Mouse (Mus musculus): ENCODE data around the gene Gm20509. TPM values are rescaled to one million over a fixed set of nuclear protein-coding genes. Genes with fewer than 3 reads are reported as not detected.

Gm20509 gene
- not detected for polyA plus RNA-seq (2012; fragmentation: generic; extraction: Trizol)
- long read RNA-seq, experiment 1 = 0 reads
- long read RNA-seq, experiment 2 = 0 reads

GRCm38 (mm10) chr9:73102181-73102580 lies at the start of gene Gm20509:
Gm20509 (plus strand) TSS chr9:73102470.
- H3K27me3 ChIP-seq (ENCODE audit: control insufficient read depth, insufficient read depth, insufficient read length) = peaks cover 34% of the 10 kb centered on the region
- H3ac ChIP-seq (ENCODE audit: control insufficient read depth, insufficient read length, low read depth) = no peak within 1 kb of the TSS
- TF ChIP-seq CTCF (IDR thresholded peaks at IDR 0.05; ENCODE audit: control insufficient read depth, insufficient read depth, insufficient read length) = no peak
- no peak for TF ChIP-seq MYOG (IDR thresholded peaks at IDR 0.05; ENCODE audit: control insufficient read depth, extremely low read depth, insufficient read length)
- TF ChIP-seq MYOD1 (IDR thresholded peaks at IDR 0.05; ENCODE audit: control insufficient read depth, insufficient read length, low read depth) = no peak
- TF ChIP-seq USF1 (IDR thresholded peaks at IDR 0.05; ENCODE audit: low read depth) = no peak
- no peak for TF ChIP-seq MAX (IDR thresholded peaks at IDR 0.05)
- TF ChIP-seq CEBPB (IDR thresholded peaks at IDR 0.05; ENCODE audit: low read depth) = no peak
- TF ChIP-seq FOSL1 (IDR thresholded peaks at IDR 0.05; ENCODE audit: insufficient read depth, low read length, poor library complexity, severe bottlenecking) = no peak
- no peaks in the 10 kb centered on the region for H3K79me3 ChIP-seq (ENCODE audit: low read depth)
- H3K36me3 ChIP-seq (ENCODE audit: control insufficient read depth, insufficient read depth) = no peaks in the 10 kb centered on the region
- no peak within 1 kb of the TSS for H3K4me3 ChIP-seq (ENCODE audit: insufficient read depth, poor library complexity, severe bottlenecking)
- no peaks in the 10 kb centered on the region for H3K79me2 ChIP-seq (ENCODE audit: control insufficient read depth, insufficient read depth)

GRCm38 (mm10) chr9:73055441-73055911 lies 46.8 kb upstream of the Gm20509 start:
- Histone ChIP-seq H3K79me2 (ENCODE audit: control insufficient read depth, insufficient read depth) (no peaks in the 10 kb centered on the region), H3ac (ENCODE audit: control insufficient read depth, insufficient read length, low read depth) (no peak overlapping the region), H3K79me3 (ENCODE audit: low read depth) (no peaks in the 10 kb centered on the region), H3K36me3 (ENCODE audit: control insufficient read depth, insufficient read depth) (no peaks in the 10 kb centered on the region), H3K27me3 (ENCODE audit: control insufficient read depth, insufficient read depth, insufficient read length) (peaks cover 12% of the 10 kb centered on the region), H3K4me3 (ENCODE audit: insufficient read depth, poor library complexity, severe bottlenecking) (no peak overlapping the region)
- TF ChIP-seq MYOD1 (IDR thresholded peaks at IDR 0.05; ENCODE audit: control insufficient read depth, insufficient read length, low read depth) = no peak
- TF ChIP-seq FOSL1 (IDR thresholded peaks at IDR 0.05; ENCODE audit: insufficient read depth, low read length, poor library complexity, severe bottlenecking) = no peak
- no peak for TF ChIP-seq MAX (IDR thresholded peaks at IDR 0.05)
- no peak for TF ChIP-seq CEBPB (IDR thresholded peaks at IDR 0.05; ENCODE audit: low read depth)
- no peak for TF ChIP-seq MYOG (IDR thresholded peaks at IDR 0.05; ENCODE audit: control insufficient read depth, extremely low read depth, insufficient read length)
- no peak for TF ChIP-seq CTCF (IDR thresholded peaks at IDR 0.05; ENCODE audit: control insufficient read depth, insufficient read depth, insufficient read length)
- no peak for TF ChIP-seq USF1 (IDR thresholded peaks at IDR 0.05; ENCODE audit: low read depth)

- no peak for TF ChIP-seq USF1 (IDR thresholded peaks at IDR 0.05; ENCODE audit: low read depth)
- TF ChIP-seq MYOD1 (IDR thresholded peaks at IDR 0.05; ENCODE audit: control insufficient read depth, insufficient read length, low read depth) = no peak
- TF ChIP-seq MAX (IDR thresholded peaks at IDR 0.05) = no peak
- no peak for TF ChIP-seq FOSL1 (IDR thresholded peaks at IDR 0.05; ENCODE audit: insufficient read depth, low read length, poor library complexity, severe bottlenecking)
- no peak for TF ChIP-seq CEBPB (IDR thresholded peaks at IDR 0.05; ENCODE audit: low read depth)
- TF ChIP-seq MYOG (IDR thresholded peaks at IDR 0.05; ENCODE audit: control insufficient read depth, extremely low read depth, insufficient read length) = no peak
- TF ChIP-seq CTCF (IDR thresholded peaks at IDR 0.05; ENCODE audit: control insufficient read depth, insufficient read depth, insufficient read length) = no peak
- Histone ChIP-seq H3K4me3 (ENCODE audit: insufficient read depth, poor library complexity, severe bottlenecking) (no peak overlapping the region), H3K36me3 (ENCODE audit: control insufficient read depth, insufficient read depth) (no peaks in the 10 kb centered on the region), H3K79me2 (ENCODE audit: control insufficient read depth, insufficient read depth) (no peaks in the 10 kb centered on the region), H3ac (ENCODE audit: control insufficient read depth, insufficient read length, low read depth) (no peak overlapping the region), H3K27me3 (ENCODE audit: control insufficient read depth, insufficient read depth, insufficient read length) (peaks cover 9% of the 10 kb centered on the region), H3K79me3 (ENCODE audit: low read depth) (no peaks in the 10 kb centered on the region)
Observed at GRCm38 (mm10) chr9:73059224-73059623, 43.0 kb upstream of the Gm20509 start.

- Histone ChIP-seq H3K4me3 (ENCODE audit: insufficient read depth, poor library complexity, severe bottlenecking) (no peak overlapping the region), H3K36me3 (ENCODE audit: control insufficient read depth, insufficient read depth) (no peaks in the 10 kb centered on the region), H3K27me3 (ENCODE audit: control insufficient read depth, insufficient read depth, insufficient read length) (peaks cover 6% of the 10 kb centered on the region), H3ac (ENCODE audit: control insufficient read depth, insufficient read length, low read depth) (no peak overlapping the region), H3K79me2 (ENCODE audit: control insufficient read depth, insufficient read depth) (no peaks in the 10 kb centered on the region), H3K79me3 (ENCODE audit: low read depth) (no peaks in the 10 kb centered on the region)
- TF ChIP-seq FOSL1 (IDR thresholded peaks at IDR 0.05; ENCODE audit: insufficient read depth, low read length, poor library complexity, severe bottlenecking) (no peak), MYOG (IDR thresholded peaks at IDR 0.05; ENCODE audit: control insufficient read depth, extremely low read depth, insufficient read length) (no peak), CEBPB (IDR thresholded peaks at IDR 0.05; ENCODE audit: low read depth) (no peak), MYOD1 (IDR thresholded peaks at IDR 0.05; ENCODE audit: control insufficient read depth, insufficient read length, low read depth) (no peak), MAX (IDR thresholded peaks at IDR 0.05) (no peak), USF1 (IDR thresholded peaks at IDR 0.05; ENCODE audit: low read depth) (no peak), CTCF (IDR thresholded peaks at IDR 0.05; ENCODE audit: control insufficient read depth, insufficient read depth, insufficient read length) (no peak)
Observed at GRCm38 (mm10) chr9:73063621-73064290, 38.5 kb upstream of the Gm20509 start.

GRCm38 (mm10) chr9:73067086-73067485 lies 35.2 kb upstream of the Gm20509 start:
- TF ChIP-seq USF1 (IDR thresholded peaks at IDR 0.05; ENCODE audit: low read depth) (no peak), MAX (IDR thresholded peaks at IDR 0.05) (no peak), CEBPB (IDR thresholded peaks at IDR 0.05; ENCODE audit: low read depth) (no peak), FOSL1 (IDR thresholded peaks at IDR 0.05; ENCODE audit: insufficient read depth, low read length, poor library complexity, severe bottlenecking) (no peak), MYOG (IDR thresholded peaks at IDR 0.05; ENCODE audit: control insufficient read depth, extremely low read depth, insufficient read length) (no peak), CTCF (IDR thresholded peaks at IDR 0.05; ENCODE audit: control insufficient read depth, insufficient read depth, insufficient read length) (no peak)
- no peaks in the 10 kb centered on the region for H3K79me3 ChIP-seq (ENCODE audit: low read depth)
- H3K4me3 ChIP-seq (ENCODE audit: insufficient read depth, poor library complexity, severe bottlenecking) = no peak overlapping the region
- H3ac ChIP-seq (ENCODE audit: control insufficient read depth, insufficient read length, low read depth) = no peak overlapping the region
- H3K36me3 ChIP-seq (ENCODE audit: control insufficient read depth, insufficient read depth) = no peaks in the 10 kb centered on the region
- H3K27me3 ChIP-seq (ENCODE audit: control insufficient read depth, insufficient read depth, insufficient read length) = peaks cover 6% of the 10 kb centered on the region
- no peaks in the 10 kb centered on the region for H3K79me2 ChIP-seq (ENCODE audit: control insufficient read depth, insufficient read depth)

Measured in C2C12 (cell line).